Mouse (Mus musculus): ENCODE results near the gene Ndufb8.

The Ndufb8 gene

GRCm38 (mm10) chr19:44554861-44555590 lies at the start of gene Ndufb8:
Gene Ndufb8 (minus strand): TSS chr19:44555440.
- in situ Hi-C loops (cut with MboI; ENCODE audit: low sequenced_read_pairs): no loop called here

- in situ Hi-C loops (cut with MboI; ENCODE audit: low sequenced_read_pairs): no loop called here
These were observed 38.9 kb upstream of the Ndufb8 start for GRCm38 (mm10) chr19:44594180-44594579.

GRCm38 (mm10) chr19:44591638-44592037 lies 36.4 kb upstream of the Ndufb8 start:
- in situ Hi-C loops (cut with MboI; ENCODE audit: low sequenced_read_pairs): no loop called here

GRCm38 (mm10) chr19:44590992-44591391 lies 35.8 kb upstream of the Ndufb8 start:
- in situ Hi-C loops (cut with MboI; ENCODE audit: low sequenced_read_pairs): no loop called here

GRCm38 (mm10) chr19:44589591-44590223 lies 34.5 kb upstream of the Ndufb8 start:
- in situ Hi-C loops (cut with MboI; ENCODE audit: low sequenced_read_pairs): loop anchor here (5.0 kb wide), 1 partner anchor 303 kb away; no protein-coding TSS in a partner anchor

GRCm38 (mm10) chr19:44588036-44588435 lies 32.8 kb upstream of the Ndufb8 start:
- in situ Hi-C loops (cut with MboI; ENCODE audit: low sequenced_read_pairs): loop anchor here (5.0 kb wide), 1 partner anchor 304 kb away; no protein-coding TSS in a partner anchor

GRCm38 (mm10) chr19:44582638-44583309 lies 27.5 kb upstream of the Ndufb8 start:
- in situ Hi-C loops (cut with MboI; ENCODE audit: low sequenced_read_pairs): no loop called here

GRCm38 (mm10) chr19:44582103-44582502 lies 26.9 kb upstream of the Ndufb8 start:
- in situ Hi-C loops (cut with MboI; ENCODE audit: low sequenced_read_pairs): no loop called here

- in situ Hi-C loops (cut with MboI; ENCODE audit: low sequenced_read_pairs): no loop called here
These were observed 22.8 kb upstream of the Ndufb8 start for GRCm38 (mm10) chr19:44578038-44578437.

GRCm38 (mm10) chr19:44576275-44576674 lies 21.0 kb upstream of the Ndufb8 start:
- in situ Hi-C loops (cut with MboI; ENCODE audit: low sequenced_read_pairs): no loop called here

- in situ Hi-C loops (cut with MboI; ENCODE audit: low sequenced_read_pairs): no loop called here
These were observed 12.5 kb upstream of the Ndufb8 start for GRCm38 (mm10) chr19:44567763-44568162.

- in situ Hi-C loops (cut with MboI; ENCODE audit: low sequenced_read_pairs): no loop called here
These were observed 8.8 kb upstream of the Ndufb8 start for GRCm38 (mm10) chr19:44564006-44564405.

GRCm38 (mm10) chr19:44562652-44563206 lies 7.5 kb upstream of the Ndufb8 start, which contains the start of gene Hif1an:
Gene Hif1an (plus strand): TSS chr19:44562850.
- in situ Hi-C loops (cut with MboI; ENCODE audit: low sequenced_read_pairs): no loop called here

- in situ Hi-C loops (cut with MboI; ENCODE audit: low sequenced_read_pairs): no loop called here
These were observed 765 bp downstream of the Ndufb8 start for GRCm38 (mm10) chr19:44554490-44554860.

- in situ Hi-C loops (cut with MboI; ENCODE audit: low sequenced_read_pairs): no loop called here
These were observed 2.0 kb downstream of the Ndufb8 start for GRCm38 (mm10) chr19:44553286-44553685.

GRCm38 (mm10) chr19:44552731-44553130 lies 2.5 kb downstream of the Ndufb8 start, which contains the start of gene Gm20538:
Gene Gm20538 (minus strand): TSS chr19:44552831.
- in situ Hi-C loops (cut with MboI; ENCODE audit: low sequenced_read_pairs): no loop called here

GRCm38 (mm10) chr19:44545321-44546041 lies 9.8 kb downstream of the Ndufb8 start, which contains the start of gene Sec31b:
Gene Sec31b (minus strand): TSS chr19:44545864.
- in situ Hi-C loops (cut with MboI; ENCODE audit: low sequenced_read_pairs): no loop called here

- in situ Hi-C loops (cut with MboI; ENCODE audit: low sequenced_read_pairs): no loop called here
These were observed 10.5 kb downstream of the Ndufb8 start for GRCm38 (mm10) chr19:44544775-44545174.

GRCm38 (mm10) chr19:44544372-44544771 lies 10.9 kb downstream of the Ndufb8 start:
- in situ Hi-C loops (cut with MboI; ENCODE audit: low sequenced_read_pairs): no loop called here

GRCm38 (mm10) chr19:44542694-44543178 lies 12.5 kb downstream of the Ndufb8 start:
- in situ Hi-C loops (cut with MboI; ENCODE audit: low sequenced_read_pairs): no loop called here
